Comparison of ENCODE assay signal across 14 mouse cellular contexts in genomic region chr15:101279430-101279999, GRCm38 (mm10). TPM values are rescaled to one million over a fixed set of nuclear protein-coding genes. Genes with fewer than 3 reads are reported as not detected.
DNase-seq lines count a peak whose midpoint lies in the region; ATAC-seq and TF ChIP-seq lines count a peak whose summit lies in the region.
"Had no signal": no experiment of that assay in that cellular context is flagged by ENCODE, and none has a peak within 500 bp of the region (broad histone marks: within the 10 kb centered on the region; RNA-seq: fewer than 3 reads in every experiment).

No protein-coding gene starts in this region.

- no peaks in the 10 kb centered on the region for H3K9me3 ChIP-seq in stomach, embryonic 16.5 days (replicated peaks; ENCODE audit: control insufficient read depth, low read length)
- H3K9me3 ChIP-seq: liver, embryonic 13.5 days had no signal

- no peaks in the 10 kb centered on the region for H3K36me3 ChIP-seq in stomach, embryonic 16.5 days (ENCODE audit: control insufficient read depth, insufficient read depth, low read length)
- H3K36me3 ChIP-seq: liver, embryonic 13.5 days had no signal

- no peak overlapping the region for H3K4me2 ChIP-seq in stomach, embryonic 16.5 days (ENCODE audit: low read depth, low read length)
- H3K4me2 ChIP-seq: liver, embryonic 13.5 days had no signal

- peaks cover 29% of the 10 kb centered on the region for H3K4me1 ChIP-seq in stomach, embryonic 16.5 days (ENCODE audit: control insufficient read depth, insufficient read depth, low read length)
- 0 out of 2 replicates have a peak, but pooled peaks cover 2% of the 10 kb centered on the region for H3K4me1 ChIP-seq in cerebellum, adult 2 months (ENCODE audit: control insufficient read depth, insufficient read depth, low read length)

- no peak for TF ChIP-seq CTCF in cerebellum, adult 2 months (IDR thresholded peaks at IDR 0.05; ENCODE audit: borderline replicate concordance, insufficient read depth, low read depth, low read length)

- ATAC-seq in stomach, embryonic 16.5 days (ENCODE audit: insufficient read depth, low FRiP score), result no peak
- ATAC-seq: inflammation-experienced regulatory T-cells, adult 6 months had no signal

- no peak for TF ChIP-seq POLR2A in cerebellum, adult 2 months (IDR thresholded peaks at IDR 0.05; ENCODE audit: borderline replicate concordance, insufficient read depth, low read length)

- H3K4me3 ChIP-seq in stomach, embryonic 16.5 days (replicated peaks; ENCODE audit: low read length), result no peak overlapping the region
- no peak overlapping the region for H3K4me3 ChIP-seq in cerebellum, adult 2 months (replicated peaks; ENCODE audit: insufficient read depth, low read depth, low read length)
- H3K4me3 ChIP-seq: erythroblast, embryonic 14.5 days; liver, embryonic 13.5 days had no signal

- peak; percentile 51 for DNase-seq in gastrocnemius, postnatal 25 days
- no peak for DNase-seq in gastrocnemius, postnatal 10 days
- DNase-seq in kidney, postnatal 14 days, result peak; percentile 34
- no peak for DNase-seq in kidney, postnatal 36 days
- DNase-seq in adrenal gland, postnatal 14 days, result peak; percentile 92
- DNase-seq in layer of hippocampus, postnatal 14 days (ENCODE audit: low spot score in 2 of 2), result no peak
- no peak for DNase-seq in cerebellum, adult 2 months
- DNase-seq: cerebellum, postnatal 36 days; layer of hippocampus, adult 9-11 months; liver, embryonic 13.5 days; right cerebral cortex, postnatal 25 days had no signal

- H3K9ac ChIP-seq in stomach, embryonic 16.5 days (ENCODE audit: low read length), result peak overlapping the region; percentile 39; the same call in 1 of the 2 replicates
- H3K9ac ChIP-seq: liver, embryonic 13.5 days had no signal

- H3K27ac ChIP-seq in stomach, embryonic 16.5 days (ENCODE audit: low read length), result no peak overlapping the region
- H3K27ac ChIP-seq in cerebellum, adult 2 months (ENCODE audit: insufficient read depth, low read length), result no peak overlapping the region
- H3K27ac ChIP-seq: liver, embryonic 13.5 days had no signal

- 56% methylated on average over 12 of the region's 12 CpGs for whole genome bisulfite sequencing in stomach, embryonic 16.5 days
- WGBS in cerebellum, adult 2 months, result 70% methylated on average over 12 of the region's 12 CpGs

- no peaks in the 10 kb centered on the region for H3K27me3 ChIP-seq in stomach, embryonic 16.5 days (ENCODE audit: control insufficient read depth, insufficient read depth, low read length)
- no peaks in the 10 kb centered on the region for H3K27me3 ChIP-seq in cerebellum, adult 2 months (ENCODE audit: control insufficient read depth, insufficient read depth, low read length)
- H3K27me3 ChIP-seq: liver, embryonic 13.5 days had no signal

RNA-seq across cellular contexts. Expression of gene Atg101, which starts 4.6 kb away (rescaled TPM):
- 10 to 100 TPM; 22.3 to 31.3 TPM for total RNA-seq in gastrocnemius, postnatal 25 days (2021)
- total RNA-seq in gastrocnemius, postnatal 10 days (2021), result 10 to 100 TPM; 24.4 to 27.2 TPM
- 64.4 and 97.1 TPM in 2 replicates for total RNA-seq in adrenal gland, postnatal 14 days (2021)
- polyA plus RNA-seq in stomach, embryonic 16.5 days (2015; fragmentation: Nextera tagmentation; extraction: Ambion mirVana), result 66.9 and 67.0 TPM in 2 replicates
- 10 to 100 TPM; 45.9 to 47.3 TPM for total RNA-seq in layer of hippocampus, postnatal 14 days (2021)
- 46.8 and 49.6 TPM in 2 replicates for polyA plus RNA-seq in cerebellum, adult 2 months (2012; rRNA removed)

RNA-seq across cellular contexts. Expression of gene 6030408B16Rik, which starts 13.5 kb away (rescaled TPM):
- total RNA-seq in gastrocnemius, postnatal 25 days (2021), result under 1 TPM; 0.31 to 0.32 TPM
- under 1 TPM; 0.54 to 0.77 TPM for total RNA-seq in gastrocnemius, postnatal 10 days (2021)
- total RNA-seq in adrenal gland, postnatal 14 days (2021), result 2.1 and 2.4 TPM in 2 replicates
- polyA plus RNA-seq in stomach, embryonic 16.5 days (2015; fragmentation: Nextera tagmentation; extraction: Ambion mirVana), result 9.4 and 9.5 TPM in 2 replicates
- under 1 TPM; 0.28 to 0.69 TPM for total RNA-seq in layer of hippocampus, postnatal 14 days (2021)
- polyA plus RNA-seq in cerebellum, adult 2 months (2012; rRNA removed), result 0.15 and 0.27 TPM in 2 replicates
- polyA plus RNA-seq: erythroblast, embryonic 14.5 days had no signal

RNA-seq across cellular contexts. Expression of gene Nr4a1, which starts 25.4 kb away (rescaled TPM):
- 10 to 100 TPM; 52.2 to 90.7 TPM for total RNA-seq in gastrocnemius, postnatal 25 days (2021)
- total RNA-seq in gastrocnemius, postnatal 10 days (2021), result 10 to 100 TPM; 22.5 to 23.1 TPM
- total RNA-seq in adrenal gland, postnatal 14 days (2021), result 357 and 680 TPM in 2 replicates
- polyA plus RNA-seq in stomach, embryonic 16.5 days (2015; fragmentation: Nextera tagmentation; extraction: Ambion mirVana), result 12.9 and 13.3 TPM in 2 replicates
- 10 to 100 TPM; 34.5 to 54.4 TPM for total RNA-seq in layer of hippocampus, postnatal 14 days (2021)
- polyA plus RNA-seq in cerebellum, adult 2 months (2012; rRNA removed), result 13.1 and 16.4 TPM in 2 replicates

RNA-seq across cellular contexts. Expression of gene Grasp, which starts 55.5 kb away (rescaled TPM):
- 1 to 10 TPM; 4.3 to 5.7 TPM for total RNA-seq in gastrocnemius, postnatal 25 days (2021)
- total RNA-seq in gastrocnemius, postnatal 10 days (2021), result 10 to 100 TPM in 1 of 2 experiments, 1 to 10 TPM in 1; 9.0 to 11.5 TPM
- total RNA-seq in adrenal gland, postnatal 14 days (2021), result 20.7 and 29.7 TPM in 2 replicates
- 2.1 and 2.7 TPM in 2 replicates for polyA plus RNA-seq in stomach, embryonic 16.5 days (2015; fragmentation: Nextera tagmentation; extraction: Ambion mirVana)
- total RNA-seq in layer of hippocampus, postnatal 14 days (2021), result 10 to 100 TPM; 53.4 to 55.2 TPM
- polyA plus RNA-seq in cerebellum, adult 2 months (2012; rRNA removed), result 5.0 and 5.3 TPM in 2 replicates

Comparison
In these comparisons a context has a peak if more than half of its experiments do, and no peak if none do; other contexts are left out.
1. DNase-seq: peak in gastrocnemius, postnatal 25 days (single experiment), kidney, postnatal 14 days (single experiment) and adrenal gland, postnatal 14 days (single experiment); none in gastrocnemius, postnatal 10 days (single experiment), kidney, postnatal 36 days (0 of 2), layer of hippocampus, postnatal 14 days (0 of 2) and cerebellum, adult 2 months (0 of 2).